Mouse (Mus musculus): ENCODE measurements around the gene Zfp553. TPM values are rescaled to one million over a fixed set of nuclear protein-coding genes. Genes with fewer than 3 reads are reported as not detected.

Zfp553 gene
- total and polyA plus RNA-seq, 3 experiments = 9.8 to 17.4 (median 15.0) TPM

- H3K4me3 ChIP-seq (replicated peaks in 1 of 3; ENCODE audit: low read depth in 2 of 3, low read length in 2 of 3, poor library complexity in 1 of 3) = no peak overlapping the region
- in situ Hi-C loops (cut with MboI; ENCODE audit: low pct_ligation_motif_present, low pct_unique_long_range_greater_than_20kb, low sequenced_read_pairs) = no loop called here
- H3K27me3 ChIP-seq (replicated peaks) = no peaks in the 10 kb centered on the region
- H3K4me1 ChIP-seq (ENCODE audit: control insufficient read depth in 1 of 2, insufficient read depth in 2 of 2) = peaks cover 31 to 76% of the 10 kb centered on the region in 2 experiments
- dilution Hi-C loops (cut with MboI; ENCODE audit: extremely low pct_ligation_motif_present, extremely low pct_unique_long_range_greater_than_20kb, low sequenced_read_pairs) = no loop called here
- H3K36me3 ChIP-seq (replicated peaks in 1 of 2; ENCODE audit: control insufficient read depth in 1 of 2, insufficient read depth in 1 of 2, low read length in 1 of 2) = peaks cover 0 to 6% of the 10 kb centered on the region in 2 experiments
- TF ChIP-seq TBP (conservative IDR thresholded peaks at IDR 0.05; ENCODE audit: low read depth, low read length) (no peak), RCOR1 (conservative IDR thresholded peaks at IDR 0.05; ENCODE audit: low read depth, low read length) (no peak), ZMIZ1 (IDR thresholded peaks at IDR 0.05; ENCODE audit: low read depth, low read length) (no peak), KAT2A (IDR thresholded peaks at IDR 0.05; ENCODE audit: insufficient replicate concordance, low read length) (no peak), ZC3H11A (IDR thresholded peaks at IDR 0.05; ENCODE audit: low read depth, low read length) (no peak), POLR2A (IDR thresholded peaks at IDR 0.05; ENCODE audit: low read depth, low read length) (no peak), PAX5 (IDR thresholded peaks at IDR 0.05; ENCODE audit: low read length) (no peak), CTCF (conservative IDR thresholded peaks at IDR 0.05 in 1 of 2, IDR thresholded peaks at IDR 0.05 in 1 of 2; ENCODE audit: low read depth in 2 of 2, low read length in 2 of 2) (no peak), CHD2 (IDR thresholded peaks at IDR 0.05; ENCODE audit: low read length) (no peak), USF1 (IDR thresholded peaks at IDR 0.05; ENCODE audit: low read depth, low read length) (no peak), SIN3A (IDR thresholded peaks at IDR 0.05; ENCODE audit: low read length) (no peak), NRF1 (IDR thresholded peaks at IDR 0.05; ENCODE audit: low read depth, low read length) (no peak)
- H3K9ac ChIP-seq (ENCODE audit: insufficient read depth, low read depth) = no peak overlapping the region
- H3K79me2 ChIP-seq (replicated peaks; ENCODE audit: control insufficient read depth, extremely low read depth, insufficient read depth, poor library complexity, severe bottlenecking) = no peaks in the 10 kb centered on the region
- no peak for DNase-seq (ENCODE audit: extremely low read depth)
- H3K27ac ChIP-seq (ENCODE audit: insufficient read depth, low read depth) = no peak overlapping the region
- H3K4me2 ChIP-seq (ENCODE audit: insufficient read depth, low read depth, poor library complexity, severe bottlenecking) = no peak overlapping the region
- no peaks in the 10 kb centered on the region for H3K9me3 ChIP-seq (replicated peaks; ENCODE audit: low read length)
Measured at GRCm38 (mm10) chr7:127282190-127282589, 49.3 kb downstream of the Zfp553 start.

DNA sequence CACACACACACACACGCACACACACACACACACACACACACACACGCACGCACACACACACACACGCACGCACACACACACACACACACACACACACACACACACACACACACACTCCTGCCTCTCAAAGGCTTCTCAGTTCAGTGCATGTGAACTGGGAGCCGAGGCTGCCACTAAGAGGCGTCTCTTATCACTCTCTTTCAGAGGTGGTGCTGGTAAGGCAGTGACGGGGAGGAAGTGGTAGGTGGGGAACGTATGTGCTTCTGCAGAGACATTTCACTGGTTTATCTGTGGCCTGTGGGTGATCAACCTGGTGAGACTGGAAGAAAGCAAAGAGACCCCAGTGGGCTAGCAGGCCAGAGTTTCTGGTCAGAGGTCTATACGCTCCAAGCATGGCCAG, 52.3 kb downstream of the Zfp553 start:
- in situ Hi-C loops (cut with MboI; ENCODE audit: low pct_ligation_motif_present, low pct_unique_long_range_greater_than_20kb, low sequenced_read_pairs) (no loop called here), dilution Hi-C loops (cut with MboI; ENCODE audit: extremely low pct_ligation_motif_present, extremely low pct_unique_long_range_greater_than_20kb, low sequenced_read_pairs) (no loop called here)
- no peak for DNase-seq (ENCODE audit: extremely low read depth)
- H3K9me3 ChIP-seq (replicated peaks; ENCODE audit: low read length) = no peaks in the 10 kb centered on the region
- TF ChIP-seq BHLHE40 (IDR thresholded peaks at IDR 0.05; ENCODE audit: low read depth, low read length) (no peak), ZMIZ1 (IDR thresholded peaks at IDR 0.05; ENCODE audit: low read depth, low read length) (no peak), KAT2A (IDR thresholded peaks at IDR 0.05; ENCODE audit: insufficient replicate concordance, low read length) (no peak), SIN3A (IDR thresholded peaks at IDR 0.05; ENCODE audit: low read length) (no peak), GABPA (IDR thresholded peaks at IDR 0.05; ENCODE audit: insufficient replicate concordance, low read depth, low read length) (no peak), USF2 (conservative IDR thresholded peaks at IDR 0.05; ENCODE audit: low read depth, low read length) (no peak), JUN (IDR thresholded peaks at IDR 0.05; ENCODE audit: insufficient read depth, low read depth, low read length) (no peak), TBP (conservative IDR thresholded peaks at IDR 0.05; ENCODE audit: low read depth, low read length) (no peak), CHD1 (IDR thresholded peaks at IDR 0.05; ENCODE audit: low read depth, low read length) (no peak), SMC3 (IDR thresholded peaks at IDR 0.05; ENCODE audit: low read depth, low read length) (no peak)
- no peaks in the 10 kb centered on the region for H3K27me3 ChIP-seq (replicated peaks)
- H3K79me2 ChIP-seq (replicated peaks; ENCODE audit: control insufficient read depth, extremely low read depth, insufficient read depth, poor library complexity, severe bottlenecking) = no peaks in the 10 kb centered on the region
- H3K36me3 ChIP-seq (replicated peaks in 1 of 2; ENCODE audit: control insufficient read depth in 1 of 2, insufficient read depth in 1 of 2, low read length in 1 of 2) = peaks cover 0 to 8% of the 10 kb centered on the region in 2 experiments
- H3K9ac ChIP-seq (ENCODE audit: insufficient read depth, low read depth) = no peak overlapping the region
- no peak overlapping the region for H3K4me2 ChIP-seq (ENCODE audit: insufficient read depth, low read depth, poor library complexity, severe bottlenecking)
- no peak overlapping the region for H3K27ac ChIP-seq (ENCODE audit: insufficient read depth, low read depth)
- H3K4me3 ChIP-seq (replicated peaks in 1 of 3; ENCODE audit: low read depth in 2 of 3, low read length in 2 of 3, poor library complexity in 1 of 3) = no peak overlapping the region
- H3K4me1 ChIP-seq (ENCODE audit: control insufficient read depth in 1 of 2, insufficient read depth in 2 of 2) = peaks cover 20 to 72% of the 10 kb centered on the region in 2 experiments

Other genes with a start within 250 kb of the Zfp553 start
Only the 20 nearest of the 28 such genes appear.
- 87.0 and 112 TPM in 2 replicates for gene Maz, start 206.0 kb upstream of the Zfp553 start, total RNA-seq (2012; rRNA removed)
- gene Maz, start 206.0 kb upstream of the Zfp553 start, total RNA-seq (2014; rRNA removed) = 84.5 and 91.2 TPM in 2 replicates
- 219 and 241 TPM in 2 replicates for gene Maz, start 206.0 kb upstream of the Zfp553 start, polyA plus RNA-seq (2012; ENCODE audit: insufficient read length, low read depth)
- gene Kif22, start 190.6 kb upstream of the Zfp553 start, total RNA-seq (2012; rRNA removed) = 54.2 and 63.9 TPM in 2 replicates
- gene Kif22, start 190.6 kb upstream of the Zfp553 start, total RNA-seq (2014; rRNA removed) = 58.1 and 65.0 TPM in 2 replicates
- 81.4 and 86.2 TPM in 2 replicates for gene Kif22, start 190.6 kb upstream of the Zfp553 start, polyA plus RNA-seq (2012; ENCODE audit: insufficient read length, low read depth)
- not detected in 2 replicates for gene Zg16, start 145.7 kb upstream of the Zfp553 start, total RNA-seq (2012; rRNA removed)
- not detected in 2 replicates for gene Zg16, start 145.7 kb upstream of the Zfp553 start, total RNA-seq (2014; rRNA removed)
- gene Zg16, start 145.7 kb upstream of the Zfp553 start, polyA plus RNA-seq (2012; ENCODE audit: insufficient read length, low read depth) = not detected in 2 replicates
- 15.7 and 19.0 TPM in 2 replicates for gene AI467606, start 141.7 kb upstream of the Zfp553 start, total RNA-seq (2012; rRNA removed)
- 18.6 and 26.4 TPM in 2 replicates for gene AI467606, start 141.7 kb upstream of the Zfp553 start, total RNA-seq (2014; rRNA removed)
- gene AI467606, start 141.7 kb upstream of the Zfp553 start, polyA plus RNA-seq (2012; ENCODE audit: insufficient read length, low read depth) = 18.3 and 20.5 TPM in 2 replicates
- gene Qprt, start 110.8 kb upstream of the Zfp553 start, total RNA-seq (2012; rRNA removed) = 0.21 and 0.30 TPM in 2 replicates
- gene Qprt, start 110.8 kb upstream of the Zfp553 start, total RNA-seq (2014; rRNA removed) = 0.15 TPM in 1 of 2 replicates, not detected in the other
- 0.14 TPM in 1 of 2 replicates, not detected in the other for gene Qprt, start 110.8 kb upstream of the Zfp553 start, polyA plus RNA-seq (2012; ENCODE audit: insufficient read length, low read depth)
- 14.4 and 16.3 TPM in 2 replicates for gene Spn, start 95.2 kb upstream of the Zfp553 start, total RNA-seq (2012; rRNA removed)
- 2.4 and 2.6 TPM in 2 replicates for gene Spn, start 95.2 kb upstream of the Zfp553 start, total RNA-seq (2014; rRNA removed)
- 3.3 and 3.6 TPM in 2 replicates for gene Spn, start 95.2 kb upstream of the Zfp553 start, polyA plus RNA-seq (2012; ENCODE audit: insufficient read length, low read depth)
- 66.8 and 78.5 TPM in 2 replicates for gene Cd2bp2, start 37.0 kb upstream of the Zfp553 start, total RNA-seq (2012; rRNA removed)
- gene Cd2bp2, start 37.0 kb upstream of the Zfp553 start, total RNA-seq (2014; rRNA removed) = 62.4 and 63.3 TPM in 2 replicates
- gene Cd2bp2, start 37.0 kb upstream of the Zfp553 start, polyA plus RNA-seq (2012; ENCODE audit: insufficient read length, low read depth) = 57.4 and 72.8 TPM in 2 replicates
- 25.9 and 28.0 TPM in 2 replicates for gene Tbc1d10b, start 24.6 kb upstream of the Zfp553 start, total RNA-seq (2012; rRNA removed)
- gene Tbc1d10b, start 24.6 kb upstream of the Zfp553 start, total RNA-seq (2014; rRNA removed) = 17.9 and 18.2 TPM in 2 replicates
- 25.6 and 26.6 TPM in 2 replicates for gene Tbc1d10b, start 24.6 kb upstream of the Zfp553 start, polyA plus RNA-seq (2012; ENCODE audit: insufficient read length, low read depth)
- 3.0 and 4.2 TPM in 2 replicates for gene Mylpf, start 24.2 kb upstream of the Zfp553 start, total RNA-seq (2012; rRNA removed)
- 0.49 and 3.2 TPM in 2 replicates for gene Mylpf, start 24.2 kb upstream of the Zfp553 start, total RNA-seq (2014; rRNA removed)
- 4.1 and 5.2 TPM in 2 replicates for gene Mylpf, start 24.2 kb upstream of the Zfp553 start, polyA plus RNA-seq (2012; ENCODE audit: insufficient read length, low read depth)
- 73.8 and 92.3 TPM in 2 replicates for gene Sept1, start 69 bp downstream of the Zfp553 start, total RNA-seq (2012; rRNA removed)
- gene Sept1, start 69 bp downstream of the Zfp553 start, total RNA-seq (2014; rRNA removed) = 42.1 and 42.7 TPM in 2 replicates
- 147 and 171 TPM in 2 replicates for gene Sept1, start 69 bp downstream of the Zfp553 start, polyA plus RNA-seq (2012; ENCODE audit: insufficient read length, low read depth)
- 26.5 and 29.8 TPM in 2 replicates for gene Zfp771, start 11.2 kb downstream of the Zfp553 start, total RNA-seq (2012; rRNA removed)
- gene Zfp771, start 11.2 kb downstream of the Zfp553 start, total RNA-seq (2014; rRNA removed) = 23.9 and 27.0 TPM in 2 replicates
- 34.7 and 35.5 TPM in 2 replicates for gene Zfp771, start 11.2 kb downstream of the Zfp553 start, polyA plus RNA-seq (2012; ENCODE audit: insufficient read length, low read depth)
- 296 and 352 TPM in 2 replicates for gene Dctpp1, start 27.6 kb downstream of the Zfp553 start, total RNA-seq (2012; rRNA removed)
- gene Dctpp1, start 27.6 kb downstream of the Zfp553 start, total RNA-seq (2014; rRNA removed) = 197 and 221 TPM in 2 replicates
- 197 and 210 TPM in 2 replicates for gene Dctpp1, start 27.6 kb downstream of the Zfp553 start, polyA plus RNA-seq (2012; ENCODE audit: insufficient read length, low read depth)
- 209 and 215 TPM in 2 replicates for gene Sephs2, start 41.0 kb downstream of the Zfp553 start, total RNA-seq (2012; rRNA removed)
- 203 and 223 TPM in 2 replicates for gene Sephs2, start 41.0 kb downstream of the Zfp553 start, total RNA-seq (2014; rRNA removed)
- gene Sephs2, start 41.0 kb downstream of the Zfp553 start, polyA plus RNA-seq (2012; ENCODE audit: insufficient read length, low read depth) = 158 and 159 TPM in 2 replicates
- gene Itgal, start 63.2 kb downstream of the Zfp553 start, total RNA-seq (2012; rRNA removed) = 49.1 and 69.0 TPM in 2 replicates
- gene Itgal, start 63.2 kb downstream of the Zfp553 start, total RNA-seq (2014; rRNA removed) = 36.7 and 43.9 TPM in 2 replicates
- gene Itgal, start 63.2 kb downstream of the Zfp553 start, polyA plus RNA-seq (2012; ENCODE audit: insufficient read length, low read depth) = 164 and 177 TPM in 2 replicates
- 8.5 and 9.9 TPM in 2 replicates for gene Zfp768, start 112.5 kb downstream of the Zfp553 start, total RNA-seq (2012; rRNA removed)
- 4.3 and 5.0 TPM in 2 replicates for gene Zfp768, start 112.5 kb downstream of the Zfp553 start, total RNA-seq (2014; rRNA removed)
- 6.4 and 6.6 TPM in 2 replicates for gene Zfp768, start 112.5 kb downstream of the Zfp553 start, polyA plus RNA-seq (2012; ENCODE audit: insufficient read length, low read depth)
- gene Zfp747, start 143.0 kb downstream of the Zfp553 start, total RNA-seq (2012; rRNA removed) = 8.2 and 9.7 TPM in 2 replicates
- 6.3 and 7.2 TPM in 2 replicates for gene Zfp747, start 143.0 kb downstream of the Zfp553 start, total RNA-seq (2014; rRNA removed)
- gene Zfp747, start 143.0 kb downstream of the Zfp553 start, polyA plus RNA-seq (2012; ENCODE audit: insufficient read length, low read depth) = 7.7 and 8.2 TPM in 2 replicates
- gene 9130019O22Rik, start 154.1 kb downstream of the Zfp553 start, total RNA-seq (2012; rRNA removed) = 4.2 and 5.0 TPM in 2 replicates
- 3.1 and 4.0 TPM in 2 replicates for gene 9130019O22Rik, start 154.1 kb downstream of the Zfp553 start, total RNA-seq (2014; rRNA removed)
- 2.7 and 3.3 TPM in 2 replicates for gene 9130019O22Rik, start 154.1 kb downstream of the Zfp553 start, polyA plus RNA-seq (2012; ENCODE audit: insufficient read length, low read depth)
- 5.4 and 8.9 TPM in 2 replicates for gene E430018J23Rik, start 160.6 kb downstream of the Zfp553 start, total RNA-seq (2012; rRNA removed)
- gene E430018J23Rik, start 160.6 kb downstream of the Zfp553 start, total RNA-seq (2014; rRNA removed) = 8.3 and 9.2 TPM in 2 replicates
- 3.2 and 3.8 TPM in 2 replicates for gene E430018J23Rik, start 160.6 kb downstream of the Zfp553 start, polyA plus RNA-seq (2012; ENCODE audit: insufficient read length, low read depth)
- gene Zfp764, start 173.8 kb downstream of the Zfp553 start, total RNA-seq (2012; rRNA removed) = 7.5 and 8.1 TPM in 2 replicates
- 8.4 TPM in 2 replicates for gene Zfp764, start 173.8 kb downstream of the Zfp553 start, total RNA-seq (2014; rRNA removed)
- 7.9 and 8.1 TPM in 2 replicates for gene Zfp764, start 173.8 kb downstream of the Zfp553 start, polyA plus RNA-seq (2012; ENCODE audit: insufficient read length, low read depth)
- gene Zfp688, start 189.0 kb downstream of the Zfp553 start, total RNA-seq (2012; rRNA removed) = 15.8 and 18.7 TPM in 2 replicates
- gene Zfp688, start 189.0 kb downstream of the Zfp553 start, total RNA-seq (2014; rRNA removed) = 12.3 and 12.4 TPM in 2 replicates
- 16.1 and 21.3 TPM in 2 replicates for gene Zfp688, start 189.0 kb downstream of the Zfp553 start, polyA plus RNA-seq (2012; ENCODE audit: insufficient read length, low read depth)